Mouse (Mus musculus): ENCODE results near the gene Acr. TPM values are rescaled to one million over a fixed set of nuclear protein-coding genes. Genes with fewer than 3 reads are reported as not detected.

The Acr gene
- polyA plus RNA-seq (2014; fragmentation: Illumina TruSeq; extraction: RNeasy Lipid Tissue Mini Kit (QIAGEN cat#74804)): not detected

DNA sequence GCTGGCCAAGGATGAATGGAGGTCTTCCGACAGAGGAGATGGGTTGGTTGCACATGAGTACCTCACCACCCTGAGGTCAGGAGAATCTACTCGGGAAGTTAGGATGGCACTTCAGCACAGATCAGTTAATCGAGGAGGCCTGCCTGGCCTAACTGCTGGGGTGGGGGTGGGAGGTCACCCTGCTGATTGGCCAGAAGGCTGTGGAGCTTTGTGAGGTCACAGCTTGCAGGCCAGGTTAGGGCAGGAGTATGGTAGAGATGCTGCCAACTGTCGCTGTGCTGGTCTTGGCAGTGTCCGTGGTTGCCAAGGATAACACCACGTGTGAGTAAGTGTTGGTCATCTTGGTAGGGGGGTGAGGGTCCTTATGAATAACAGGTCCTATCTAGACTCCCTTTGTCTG lies at the start of gene Acr:
Gene Acr, plus strand, starts transcription at position 213 of the 400 bp plus-strand sequence.

DNA sequence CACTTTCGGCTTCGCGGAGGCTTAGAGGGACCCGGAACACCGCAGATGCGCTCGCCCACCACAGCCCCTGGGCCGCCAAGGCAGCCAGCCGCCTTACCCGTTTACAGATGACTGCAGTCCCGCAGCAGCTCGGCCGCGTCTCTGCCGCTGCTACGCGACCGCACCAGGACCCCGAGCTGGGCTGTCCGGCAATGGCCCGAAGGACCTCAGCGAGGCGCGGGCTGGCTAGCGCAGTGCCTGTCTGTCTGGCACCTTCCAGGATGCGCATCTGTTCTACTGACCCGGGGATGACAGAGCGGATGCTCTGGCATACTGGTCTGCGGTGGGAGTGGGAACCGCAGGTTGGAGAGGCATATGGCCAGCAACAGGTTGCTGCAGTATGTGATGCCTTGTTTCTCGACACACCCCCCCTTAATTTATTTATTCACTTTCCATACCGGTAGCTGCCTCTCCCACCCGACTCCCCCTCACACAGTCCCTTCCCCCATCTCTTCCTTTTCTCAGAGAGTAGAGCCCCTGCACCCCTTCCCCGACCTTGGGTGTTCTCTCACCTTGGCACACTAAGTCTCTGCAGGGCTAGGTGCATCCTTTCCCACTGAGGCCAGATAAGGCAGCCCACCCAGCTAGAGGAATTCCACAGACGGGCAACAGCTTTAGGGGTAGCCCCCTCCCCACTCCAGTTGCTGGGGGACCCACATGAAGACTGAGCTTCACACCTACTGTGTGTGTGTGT lies 23.8 kb downstream of the Acr start, which contains the start of gene Rabl2:
Gene Rabl2, minus strand, starts transcription at position 201 of the 733 bp plus-strand sequence.

Other genes with a start within 250 kb of the Acr start
- gene Adm2, start 245.6 kb upstream of the Acr start, polyA plus RNA-seq (2014; fragmentation: Illumina TruSeq; extraction: RNeasy Lipid Tissue Mini Kit (QIAGEN cat#74804)): not detected
- gene Miox, start 233.9 kb upstream of the Acr start, polyA plus RNA-seq (2014; fragmentation: Illumina TruSeq; extraction: RNeasy Lipid Tissue Mini Kit (QIAGEN cat#74804)): not detected
- 0.86 TPM for gene Lmf2, start 212.7 kb upstream of the Acr start, polyA plus RNA-seq (2014; fragmentation: Illumina TruSeq; extraction: RNeasy Lipid Tissue Mini Kit (QIAGEN cat#74804))
- 12.9 TPM for gene Ncaph2, start 212.6 kb upstream of the Acr start, polyA plus RNA-seq (2014; fragmentation: Illumina TruSeq; extraction: RNeasy Lipid Tissue Mini Kit (QIAGEN cat#74804))
- not detected for gene Sco2, start 194.5 kb upstream of the Acr start, polyA plus RNA-seq (2014; fragmentation: Illumina TruSeq; extraction: RNeasy Lipid Tissue Mini Kit (QIAGEN cat#74804))
- gene Tymp, start 191.3 kb upstream of the Acr start, polyA plus RNA-seq (2014; fragmentation: Illumina TruSeq; extraction: RNeasy Lipid Tissue Mini Kit (QIAGEN cat#74804)): not detected
- gene Odf3b, start 189.0 kb upstream of the Acr start, polyA plus RNA-seq (2014; fragmentation: Illumina TruSeq; extraction: RNeasy Lipid Tissue Mini Kit (QIAGEN cat#74804)): not detected
- not detected for gene Klhdc7b, start 183.4 kb upstream of the Acr start, polyA plus RNA-seq (2014; fragmentation: Illumina TruSeq; extraction: RNeasy Lipid Tissue Mini Kit (QIAGEN cat#74804))
- gene Syce3, start 157.8 kb upstream of the Acr start, polyA plus RNA-seq (2014; fragmentation: Illumina TruSeq; extraction: RNeasy Lipid Tissue Mini Kit (QIAGEN cat#74804)): not detected
- gene Cpt1b, start 142.5 kb upstream of the Acr start, polyA plus RNA-seq (2014; fragmentation: Illumina TruSeq; extraction: RNeasy Lipid Tissue Mini Kit (QIAGEN cat#74804)): not detected
- gene C730034F03Rik, start 138.7 kb upstream of the Acr start, polyA plus RNA-seq (2014; fragmentation: Illumina TruSeq; extraction: RNeasy Lipid Tissue Mini Kit (QIAGEN cat#74804)): 0.48 TPM
- not detected for gene Gm44502, start 138.6 kb upstream of the Acr start, polyA plus RNA-seq (2014; fragmentation: Illumina TruSeq; extraction: RNeasy Lipid Tissue Mini Kit (QIAGEN cat#74804))
- 19.3 TPM for gene Chkb, start 138.4 kb upstream of the Acr start, polyA plus RNA-seq (2014; fragmentation: Illumina TruSeq; extraction: RNeasy Lipid Tissue Mini Kit (QIAGEN cat#74804))
- 0.20 TPM for gene Mapk8ip2, start 114.4 kb upstream of the Acr start, polyA plus RNA-seq (2014; fragmentation: Illumina TruSeq; extraction: RNeasy Lipid Tissue Mini Kit (QIAGEN cat#74804))
- gene Arsa, start 90.9 kb upstream of the Acr start, polyA plus RNA-seq (2014; fragmentation: Illumina TruSeq; extraction: RNeasy Lipid Tissue Mini Kit (QIAGEN cat#74804)): 1.9 TPM
- gene Shank3, start 68.7 kb upstream of the Acr start, polyA plus RNA-seq (2014; fragmentation: Illumina TruSeq; extraction: RNeasy Lipid Tissue Mini Kit (QIAGEN cat#74804)): 1.00 TPM
- gene Rabl2, start 23.6 kb downstream of the Acr start, polyA plus RNA-seq (2014; fragmentation: Illumina TruSeq; extraction: RNeasy Lipid Tissue Mini Kit (QIAGEN cat#74804)): 11.1 TPM

Data from ovary, adult 10 weeks (tissue).